Mouse (Mus musculus): ENCODE data around the gene Acer3. TPM values are rescaled to one million over a fixed set of nuclear protein-coding genes. Genes with fewer than 3 reads are reported as not detected.
"Not testable (repeated sequence)": the region's sequence is repeated elsewhere in the genome, so short reads cannot be mapped to it uniquely, and the experiment has no call there.

Acer3 gene
- polyA plus RNA-seq, 1 experiment from 2014 or later = 17.5 TPM

- Histone ChIP-seq H3K27me3 (ENCODE audit: control insufficient read depth, insufficient read depth, low read length) (no peaks in the 10 kb centered on the region), H3K9ac (ENCODE audit: low read length) (no peak overlapping the region), H3K27ac (ENCODE audit: low read length) (no peak overlapping the region), H3K36me3 (ENCODE audit: control insufficient read depth, insufficient read depth) (no peaks in the 10 kb centered on the region), H3K4me1 (ENCODE audit: control insufficient read depth, insufficient read depth, low read length) (no peaks in the 10 kb centered on the region), H3K4me3 (ENCODE audit: low read length) (no peak overlapping the region), H3K4me2 (ENCODE audit: low read depth, low read length) (no peak overlapping the region), H3K9me3 (replicated peaks; ENCODE audit: control insufficient read depth, low read length) (no peaks in the 10 kb centered on the region; the same call in 1 of the 2 replicates)
- no peak for ATAC-seq (replicated peaks; ENCODE audit: extremely low read depth, insufficient read depth, low FRiP score)
Observed at GRCm38 (mm10) chr7:98276263-98276662, 44.7 kb downstream of the Acer3 start.

- not testable (repeated sequence) for ATAC-seq (replicated peaks; ENCODE audit: extremely low read depth, insufficient read depth, low FRiP score)
- H3K9ac ChIP-seq (ENCODE audit: low read length) = peak overlapping the region; percentile 11; the same call in 1 of the 2 replicates
Observed at GRCm38 (mm10) chr7:98268166-98268565, 52.8 kb downstream of the Acer3 start.

GRCm38 (mm10) chr7:98252520-98252919, 68.5 kb downstream of the Acer3 start:
- no peaks in the 10 kb centered on the region for H3K4me1 ChIP-seq (ENCODE audit: control insufficient read depth, insufficient read depth, low read length)
- H3K27ac ChIP-seq (ENCODE audit: low read length) = no peak overlapping the region
- H3K4me3 ChIP-seq (ENCODE audit: low read length) = no peak overlapping the region
- no peaks in the 10 kb centered on the region for H3K9me3 ChIP-seq (replicated peaks; ENCODE audit: control insufficient read depth, low read length)
- no peak overlapping the region for H3K4me2 ChIP-seq (ENCODE audit: low read depth, low read length)
- no peaks in the 10 kb centered on the region for H3K27me3 ChIP-seq (ENCODE audit: control insufficient read depth, insufficient read depth, low read length)
- H3K9ac ChIP-seq (ENCODE audit: low read length) = no peak overlapping the region
- 69% methylated on average over 2 of the region's 2 CpGs for WGBS
- no peaks in the 10 kb centered on the region; the same call in 1 of the 2 replicates for H3K36me3 ChIP-seq (ENCODE audit: control insufficient read depth, insufficient read depth)
- no peak for ATAC-seq (replicated peaks; ENCODE audit: extremely low read depth, insufficient read depth, low FRiP score)

More at GRCm38 (mm10) chr7:98268166-98268565, 52.8 kb downstream of the Acer3 start:
- Histone ChIP-seq H3K4me2 (ENCODE audit: low read depth, low read length) (peak overlapping the region; percentile 59), H3K4me3 (ENCODE audit: low read length) (peak overlapping the region; percentile 41)
- WGBS = 37% methylated on average over 13 of the region's 15 CpGs
- H3K27me3 ChIP-seq (ENCODE audit: control insufficient read depth, insufficient read depth, low read length); H3K36me3 ChIP-seq (ENCODE audit: control insufficient read depth, insufficient read depth); H3K9me3 ChIP-seq (replicated peaks; ENCODE audit: control insufficient read depth, low read length); H3K4me1 ChIP-seq (ENCODE audit: control insufficient read depth, insufficient read depth, low read length); H3K27ac ChIP-seq (ENCODE audit: low read length): not testable (repeated sequence)

- Histone ChIP-seq H3K4me2 (ENCODE audit: low read depth, low read length) (no peak overlapping the region), H3K27me3 (ENCODE audit: control insufficient read depth, insufficient read depth, low read length) (no peaks in the 10 kb centered on the region), H3K4me3 (ENCODE audit: low read length) (no peak overlapping the region), H3K9me3 (replicated peaks; ENCODE audit: control insufficient read depth, low read length) (no peaks in the 10 kb centered on the region), H3K4me1 (ENCODE audit: control insufficient read depth, insufficient read depth, low read length) (peaks cover 5% of the 10 kb centered on the region), H3K9ac (ENCODE audit: low read length) (no peak overlapping the region), H3K27ac (ENCODE audit: low read length) (peak overlapping the region; percentile 27; the same call in 1 of the 2 replicates), H3K36me3 (ENCODE audit: control insufficient read depth, insufficient read depth) (no peaks in the 10 kb centered on the region)
- WGBS = 32% methylated on average over 3 of the region's 3 CpGs
- peak; percentile 60; the same call in 1 of the 2 replicates for ATAC-seq (replicated peaks; ENCODE audit: extremely low read depth, insufficient read depth, low FRiP score)
Observed at GRCm38 (mm10) chr7:98236686-98237359, 84.2 kb downstream of the Acer3 start.

GRCm38 (mm10) chr7:98223796-98224195, 97.2 kb downstream of the Acer3 start:
- H3K27me3 ChIP-seq (ENCODE audit: control insufficient read depth, insufficient read depth, low read length) = no peaks in the 10 kb centered on the region
- no peak for ATAC-seq (replicated peaks; ENCODE audit: extremely low read depth, insufficient read depth, low FRiP score)
- 92% methylated on average over 4 of the region's 4 CpGs for WGBS
- no peak overlapping the region for H3K4me2 ChIP-seq (ENCODE audit: low read depth, low read length)
- no peak overlapping the region for H3K27ac ChIP-seq (ENCODE audit: low read length)
- H3K4me3 ChIP-seq (ENCODE audit: low read length) = no peak overlapping the region
- no peaks in the 10 kb centered on the region for H3K9me3 ChIP-seq (replicated peaks; ENCODE audit: control insufficient read depth, low read length)
- H3K4me1 ChIP-seq (ENCODE audit: control insufficient read depth, insufficient read depth, low read length) = no peaks in the 10 kb centered on the region
- no peak overlapping the region for H3K9ac ChIP-seq (ENCODE audit: low read length)
- no peaks in the 10 kb centered on the region for H3K36me3 ChIP-seq (ENCODE audit: control insufficient read depth, insufficient read depth)

- H3K27me3 ChIP-seq (ENCODE audit: control insufficient read depth, insufficient read depth, low read length) = no peaks in the 10 kb centered on the region
- H3K9ac ChIP-seq (ENCODE audit: low read length) = no peak overlapping the region
- H3K27ac ChIP-seq (ENCODE audit: low read length) = no peak overlapping the region
- H3K4me3 ChIP-seq (ENCODE audit: low read length) = no peak overlapping the region
- no peaks in the 10 kb centered on the region for H3K4me1 ChIP-seq (ENCODE audit: control insufficient read depth, insufficient read depth, low read length)
- no peaks in the 10 kb centered on the region for H3K9me3 ChIP-seq (replicated peaks; ENCODE audit: control insufficient read depth, low read length)
- ATAC-seq (replicated peaks; ENCODE audit: extremely low read depth, insufficient read depth, low FRiP score) = no peak
- peaks cover 2% of the 10 kb centered on the region; the same call in 1 of the 2 replicates for H3K36me3 ChIP-seq (ENCODE audit: control insufficient read depth, insufficient read depth)
- no peak overlapping the region for H3K4me2 ChIP-seq (ENCODE audit: low read depth, low read length)
Observed at GRCm38 (mm10) chr7:98216713-98217112, 104.3 kb downstream of the Acer3 start.

GRCm38 (mm10) chr7:98202946-98203345, 118.1 kb downstream of the Acer3 start:
- H3K27me3 ChIP-seq (ENCODE audit: control insufficient read depth, insufficient read depth, low read length) = no peaks in the 10 kb centered on the region
- H3K9me3 ChIP-seq (replicated peaks; ENCODE audit: control insufficient read depth, low read length) = no peaks in the 10 kb centered on the region
- H3K36me3 ChIP-seq (ENCODE audit: control insufficient read depth, insufficient read depth) = no peaks in the 10 kb centered on the region
- H3K4me1 ChIP-seq (ENCODE audit: control insufficient read depth, insufficient read depth, low read length) = no peaks in the 10 kb centered on the region; the same call in 1 of the 2 replicates
- H3K4me2 ChIP-seq (ENCODE audit: low read depth, low read length) = no peak overlapping the region
- 74% methylated on average over 4 of the region's 4 CpGs for WGBS
- no peak overlapping the region for H3K27ac ChIP-seq (ENCODE audit: low read length)
- no peak overlapping the region for H3K9ac ChIP-seq (ENCODE audit: low read length)
- no peak overlapping the region for H3K4me3 ChIP-seq (ENCODE audit: low read length)
- no peak for ATAC-seq (replicated peaks; ENCODE audit: extremely low read depth, insufficient read depth, low FRiP score)

- Histone ChIP-seq H3K4me2 (ENCODE audit: low read depth, low read length) (no peak overlapping the region), H3K4me1 (ENCODE audit: control insufficient read depth, insufficient read depth, low read length) (no peaks in the 10 kb centered on the region), H3K36me3 (ENCODE audit: control insufficient read depth, insufficient read depth) (no peaks in the 10 kb centered on the region), H3K9me3 (replicated peaks; ENCODE audit: control insufficient read depth, low read length) (no peaks in the 10 kb centered on the region), H3K27me3 (ENCODE audit: control insufficient read depth, insufficient read depth, low read length) (no peaks in the 10 kb centered on the region), H3K27ac (ENCODE audit: low read length) (no peak overlapping the region), H3K9ac (ENCODE audit: low read length) (no peak overlapping the region), H3K4me3 (ENCODE audit: low read length) (no peak overlapping the region)
- ATAC-seq (replicated peaks; ENCODE audit: extremely low read depth, insufficient read depth, low FRiP score) = no peak
- 77% methylated on average over 5 of the region's 5 CpGs for WGBS
Observed at GRCm38 (mm10) chr7:98201493-98202028, 119.4 kb downstream of the Acer3 start.

GRCm38 (mm10) chr7:98200396-98200795, 120.6 kb downstream of the Acer3 start:
- no peak for ATAC-seq (replicated peaks; ENCODE audit: extremely low read depth, insufficient read depth, low FRiP score)
- Histone ChIP-seq H3K27me3 (ENCODE audit: control insufficient read depth, insufficient read depth, low read length) (peaks cover 4% of the 10 kb centered on the region), H3K27ac (ENCODE audit: low read length) (no peak overlapping the region), H3K4me1 (ENCODE audit: control insufficient read depth, insufficient read depth, low read length) (no peaks in the 10 kb centered on the region), H3K36me3 (ENCODE audit: control insufficient read depth, insufficient read depth) (no peaks in the 10 kb centered on the region), H3K9me3 (replicated peaks; ENCODE audit: control insufficient read depth, low read length) (no peaks in the 10 kb centered on the region), H3K4me2 (ENCODE audit: low read depth, low read length) (no peak overlapping the region), H3K4me3 (ENCODE audit: low read length) (no peak overlapping the region), H3K9ac (ENCODE audit: low read length) (no peak overlapping the region)
- WGBS = 78% methylated on average over 3 of the region's 3 CpGs
